Mouse (Mus musculus) ES-E14 (cell line): ENCODE data around the gene Cbx8. TPM values are rescaled to one million over a fixed set of nuclear protein-coding genes. Genes with fewer than 3 reads are reported as not detected.

Experiments used
- DNase-seq: peaks from one replicate; pipeline ENCODE4 v3.0.0-alpha.2; 2013; ENCODE audit warnings: low read depth, low spot score
- H3K27ac ChIP-seq: 2 replicates; pipeline ENCODE4 v1.5.1; 2012; ENCODE audit warnings: low read depth, mild to moderate bottlenecking, low read length, moderate library complexity, mixed read lengths; ENCODE audit not compliant: poor library complexity, insufficient read depth, severe bottlenecking
- H3K36me3 ChIP-seq: 2 replicates; pipeline ENCODE4 v1.6.1; 2012; ENCODE audit warnings: mild to moderate bottlenecking, low read length, moderate library complexity, mixed read lengths; ENCODE audit not compliant: control insufficient read depth, poor library complexity, insufficient read depth, severe bottlenecking
- H3K4me1 ChIP-seq, 2 experiments: fragments of 150-350 bp in 1 of 2; sonication (generic) in 1 of 2; 2 replicates each; pipeline ENCODE4 v1.6.1; 2012; ENCODE audit warnings: low read length in 2 of 2, mild to moderate bottlenecking in 1 of 2, mixed read lengths in 1 of 2; ENCODE audit not compliant: control insufficient read depth in 2 of 2, insufficient read depth in 2 of 2, poor library complexity in 1 of 2
- H3K4me3 ChIP-seq, 2 experiments: fragments of 150-350 bp in 1 of 2; sonication (generic) in 1 of 2; 2 replicates each; pipeline ENCODE4 v1.5.1; 2012; ENCODE audit warnings: low read length in 2 of 2, low read depth in 1 of 2, mild to moderate bottlenecking in 1 of 2, mixed read lengths in 1 of 2; ENCODE audit not compliant: insufficient read depth in 1 of 2, poor library complexity in 1 of 2, severe bottlenecking in 1 of 2
- H3K9ac ChIP-seq: 2 replicates; pipeline ENCODE4 v1.6.1; 2012; ENCODE audit warnings: low read depth, mild to moderate bottlenecking, low read length, mixed read lengths; ENCODE audit not compliant: poor library complexity, insufficient read depth, severe bottlenecking
- H3K9me3 ChIP-seq: fragments of 150-350 bp; sonication (generic); 2 replicates; pipeline ENCODE4 v1.6.1; 2012; ENCODE audit warnings: low read depth, mild to moderate bottlenecking, low read length; ENCODE audit not compliant: control insufficient read depth, insufficient read depth
- CHD2 ChIP-seq: IDR thresholded peaks from 2 replicates; pipeline ENCODE4 v1.6.1; 2014; ENCODE audit warnings: mild to moderate bottlenecking, low read depth, low read length, inconsistent platforms
- HCFC1 ChIP-seq: IDR thresholded peaks from 2 replicates; pipeline ENCODE4 v1.6.1; 2012; ENCODE audit warnings: low read length, inconsistent platforms, borderline replicate concordance; ENCODE audit not compliant: insufficient read depth
- MAFK ChIP-seq: IDR thresholded peaks from 2 replicates; pipeline ENCODE4 v1.6.1; 2014; ENCODE audit warnings: mild to moderate bottlenecking, low read depth, low read length, inconsistent platforms; ENCODE audit not compliant: insufficient read depth
- ZC3H11A ChIP-seq: IDR thresholded peaks from 2 replicates; pipeline ENCODE4 v1.6.1; 2012; ENCODE audit warnings: low read depth, mild to moderate bottlenecking, inconsistent platforms, low read length, borderline replicate concordance
- ZNF384 ChIP-seq: IDR thresholded peaks from 2 replicates; pipeline ENCODE4 v1.6.1; 2012; ENCODE audit warnings: low read depth, low read length, inconsistent platforms
- in situ Hi-C, 2 experiments: fragments of 600-800 bp; cut with MboI; formaldehyde crosslinking; loops; one replicate each; pipeline ENCODE4 v1.15.1; 2025; ENCODE audit warnings: low sequenced_read_pairs in 2 of 2, inconsistent platforms in 1 of 2; ENCODE audit not compliant: unreplicated experiment in 2 of 2
- total RNA-seq: library from RNA; depleted of rRNA; stranded (reverse); fragments of 300-350 nt; gene quantifications from 2 replicates; pipeline ENCODE4 v1.2.3, GENCODE M21; 2012

Cbx8 gene
- total RNA-seq, 1 experiment, result 1.2 TPM

- no peak overlapping the region for H3K4me3 ChIP-seq
- peaks cover 0 to 18% of the 10 kb centered on the region in 2 experiments; a peak in 2 of 4 replicates for H3K4me1 ChIP-seq
- no peak overlapping the region for H3K27ac ChIP-seq
- TF ChIP-seq MAFK (no peak), HCFC1 (no peak), ZC3H11A (no peak), ZNF384 (no peak), CHD2 (no peak)
- in situ Hi-C loops, result loop anchor here in 1 of 2 experiments (10.0 kb wide), 1 partner anchor 502 kb away; the partner anchor contains the start of gene Nptx1
- no peak for DNase-seq
- H3K36me3 ChIP-seq, result no peaks in the 10 kb centered on the region
- H3K9ac ChIP-seq, result no peak overlapping the region
- H3K9me3 ChIP-seq, result no peaks in the 10 kb centered on the region
Observed at GRCm38 (mm10) chr11:119042466-119043272, 1.9 kb upstream of the Cbx8 start.

- no peaks in the 10 kb centered on the region for H3K9me3 ChIP-seq
- no peaks in the 10 kb centered on the region for H3K36me3 ChIP-seq
- TF ChIP-seq MAFK (no peak), ZNF384 (no peak), HCFC1 (no peak), ZC3H11A (no peak), CHD2 (no peak)
- H3K27ac ChIP-seq, result no peak overlapping the region
- no peak overlapping the region for H3K9ac ChIP-seq
- peaks cover 0 to 12% of the 10 kb centered on the region in 2 experiments; a peak in 2 of 4 replicates for H3K4me1 ChIP-seq
- DNase-seq, result no peak
- H3K4me3 ChIP-seq, result peak overlapping the region; percentile 68 to 76
- in situ Hi-C loops, result loop anchor here in 1 of 2 experiments (10.0 kb wide), 1 partner anchor 503 kb away; the partner anchor contains the start of gene Nptx1
Observed at GRCm38 (mm10) chr11:119041750-119042465, 1.1 kb upstream of the Cbx8 start.

- DNase-seq, result no peak
- H3K4me1 ChIP-seq, result peaks cover 0 to 8% of the 10 kb centered on the region in 2 experiments; a peak in 1 of 4 replicates
- H3K9me3 ChIP-seq, result no peaks in the 10 kb centered on the region
- in situ Hi-C loops, result loop anchor here in 1 of 2 experiments (10.0 kb wide), 1 partner anchor 503 kb away; the partner anchor contains the start of gene Nptx1
- no peak for TF ChIP-seq HCFC1
- TF ChIP-seq MAFK, result no peak
- TF ChIP-seq ZNF384, result no peak
- TF ChIP-seq ZC3H11A, result no peak
- TF ChIP-seq CHD2, result no peak
- no peaks in the 10 kb centered on the region for H3K36me3 ChIP-seq
- H3K27ac ChIP-seq, result no peak overlapping the region
- peak overlapping the region; percentile 68 to 76 for H3K4me3 ChIP-seq
- H3K9ac ChIP-seq, result peak overlapping the region; percentile 45
Observed at GRCm38 (mm10) chr11:119041325-119041716, 552 bp upstream of the Cbx8 start.

GRCm38 (mm10) chr11:119039732-119040512, 847 bp downstream of the Cbx8 start:
- no peak overlapping the region for H3K27ac ChIP-seq
- in situ Hi-C loops, result loop anchor here (10.0 kb wide), 2 partner anchors 45 to 505 kb away; partner anchors contain the start of genes Cbx4 (in 1 of the 2) and Nptx1 (in 1 of the 2)
- peaks cover 0 to 10% of the 10 kb centered on the region in 2 experiments; a peak in 1 of 4 replicates for H3K4me1 ChIP-seq
- H3K36me3 ChIP-seq, result no peaks in the 10 kb centered on the region
- TF ChIP-seq ZC3H11A, result no peak
- TF ChIP-seq ZNF384, result no peak
- no peak for TF ChIP-seq MAFK
- no peak for TF ChIP-seq CHD2
- no peak for TF ChIP-seq HCFC1
- H3K9ac ChIP-seq, result no peak overlapping the region
- H3K9me3 ChIP-seq, result no peaks in the 10 kb centered on the region
- DNase-seq, result no peak
- H3K4me3 ChIP-seq, result peak overlapping the region; percentile 62 to 81
